Mouse (Mus musculus) MEL (cell line): ENCODE data around the gene Poc1a. TPM values are rescaled to one million over a fixed set of nuclear protein-coding genes. Genes with fewer than 3 reads are reported as not detected.

ENCODE experiments used
- DNase-seq: peaks from one replicate; pipeline ENCODE4 v3.0.0; 2011; ENCODE audit warnings: low read depth, low spot score
- H3K27ac ChIP-seq: 2 replicates; pipeline ENCODE4 v1.5.1; 2012; ENCODE audit warnings: low read depth, mild to moderate bottlenecking, control low read depth, low read length, moderate library complexity; ENCODE audit not compliant: control insufficient read depth
- H3K27me3 ChIP-seq, 2 experiments: fragments of 150-350 bp in 1 of 2; sonication (generic) in 1 of 2; 2 replicates each; pipeline ENCODE4 v1.6.1; 2012; ENCODE audit warnings: low read length in 2 of 2, mild to moderate bottlenecking in 2 of 2, improper control_type of control experiment in 1 of 2, moderate library complexity in 1 of 2; ENCODE audit not compliant: insufficient read depth in 2 of 2, control insufficient read depth in 1 of 2
- H3K36me3 ChIP-seq, 2 experiments: 2 replicates each; pipeline ENCODE4 v1.6.1; 2012 to 2014; ENCODE audit warnings: low read length in 2 of 2, improper control_type of control experiment in 1 of 2, inconsistent platforms in 1 of 2, mild to moderate bottlenecking in 1 of 2; ENCODE audit not compliant: insufficient read depth in 2 of 2, control insufficient read depth in 1 of 2
- H3K4me1 ChIP-seq, 2 experiments: fragments of 150-350 bp in 1 of 2; sonication (generic) in 1 of 2; 2 replicates each; pipeline ENCODE4 v1.6.1; 2012; ENCODE audit warnings: low read length in 2 of 2, improper control_type of control experiment in 1 of 2, mild to moderate bottlenecking in 1 of 2; ENCODE audit not compliant: insufficient read depth in 2 of 2, control insufficient read depth in 1 of 2
- H3K4me3 ChIP-seq, 2 experiments: fragments of 150-350 bp in 1 of 2; sonication (generic) in 1 of 2; 2 replicates each; pipeline ENCODE4 v1.5.1; 2012; ENCODE audit warnings: low read depth in 2 of 2, low read length in 2 of 2, mild to moderate bottlenecking in 2 of 2, moderate library complexity in 2 of 2, control low read depth in 1 of 2, improper control_type of control experiment in 1 of 2; ENCODE audit not compliant: control insufficient read depth in 1 of 2, insufficient read depth in 1 of 2
- H3K79me2 ChIP-seq: 2 replicates; pipeline ENCODE4 v1.6.1; 2012; ENCODE audit warnings: mild to moderate bottlenecking, low read length, moderate library complexity; ENCODE audit not compliant: control insufficient read depth, poor library complexity, insufficient read depth
- H3K9ac ChIP-seq: 2 replicates; pipeline ENCODE4 v1.6.1; 2012; ENCODE audit warnings: low read depth, mild to moderate bottlenecking, control low read depth, low read length, moderate library complexity; ENCODE audit not compliant: control insufficient read depth, poor library complexity, severe bottlenecking
- H3K9me3 ChIP-seq: fragments of 150-350 bp; sonication (generic); replicated peaks from 2 replicates; pipeline ENCODE4 v1.6.1; 2012; ENCODE audit warnings: mild to moderate bottlenecking, low read length, improper control_type of control experiment, moderate library complexity; ENCODE audit not compliant: insufficient read depth
- CHD1 ChIP-seq: IDR thresholded peaks from 2 replicates; pipeline ENCODE4 v1.6.1; 2012; ENCODE audit warnings: low read depth, mild to moderate bottlenecking, inconsistent platforms, low read length, improper control_type of control experiment
- ETS1 ChIP-seq: IDR thresholded peaks from 2 replicates; pipeline ENCODE4 v1.6.1; 2012; ENCODE audit warnings: low read depth, mild to moderate bottlenecking, inconsistent platforms, low read length, improper control_type of control experiment, moderate library complexity
- GATA1 ChIP-seq: IDR thresholded peaks from 2 replicates; pipeline ENCODE4 v1.6.1; 2011; ENCODE audit warnings: low read depth, low read length, improper control_type of control experiment
- HCFC1 ChIP-seq: IDR thresholded peaks from 2 replicates; pipeline ENCODE4 v1.6.1; 2012; ENCODE audit warnings: low read depth, mild to moderate bottlenecking, inconsistent platforms, low read length, improper control_type of control experiment, moderate library complexity
- JUND ChIP-seq: IDR thresholded peaks from 2 replicates; pipeline ENCODE4 v1.6.1; 2011; ENCODE audit warnings: low read depth, mild to moderate bottlenecking, improper control_type of control experiment, low read length
- MAFK ChIP-seq: IDR thresholded peaks from 2 replicates; pipeline ENCODE4 v1.6.1; 2011; ENCODE audit warnings: low read depth, mild to moderate bottlenecking, low read length, improper control_type of control experiment, borderline replicate concordance
- MAZ ChIP-seq: IDR thresholded peaks from 2 replicates; pipeline ENCODE4 v1.6.1; 2012; ENCODE audit warnings: low read depth, mild to moderate bottlenecking, inconsistent platforms, low read length, improper control_type of control experiment
- MEF2A ChIP-seq: IDR thresholded peaks from 2 replicates; pipeline ENCODE4 v1.6.1; 2014; ENCODE audit warnings: low read depth, mild to moderate bottlenecking, inconsistent platforms, low read length, improper control_type of control experiment; ENCODE audit not compliant: poor library complexity, insufficient replicate concordance, severe bottlenecking; ENCODE audit errors: extremely low read depth
- MXI1 ChIP-seq: IDR thresholded peaks from 2 replicates; pipeline ENCODE4 v1.6.1; 2011; ENCODE audit warnings: mild to moderate bottlenecking, low read depth, low read length, improper control_type of control experiment
- MYB ChIP-seq: IDR thresholded peaks from 2 replicates; pipeline ENCODE4 v1.6.1; 2011; ENCODE audit warnings: mild to moderate bottlenecking, low read depth, low read length, improper control_type of control experiment
- MYC ChIP-seq: IDR thresholded peaks from 2 replicates; pipeline ENCODE4 v1.6.1; 2011; ENCODE audit warnings: low read depth, mild to moderate bottlenecking, low read length, improper control_type of control experiment, moderate library complexity
- NELFE ChIP-seq: IDR thresholded peaks from 2 replicates; pipeline ENCODE4 v1.6.1; 2011; ENCODE audit warnings: low read depth, low read length, improper control_type of control experiment
- POLR2A ChIP-seq, 2 experiments: IDR thresholded peaks; 2 replicates each; pipeline ENCODE4 v1.6.1; 2011 to 2012; ENCODE audit warnings: low read length in 2 of 2, mild to moderate bottlenecking in 2 of 2, control low read depth in 1 of 2, improper control_type of control experiment in 1 of 2, low read depth in 1 of 2, moderate library complexity in 1 of 2; ENCODE audit not compliant: control insufficient read depth in 1 of 2, insufficient read depth in 1 of 2, poor library complexity in 1 of 2
- RCOR1 ChIP-seq: IDR thresholded peaks from 2 replicates; pipeline ENCODE4 v1.6.1; 2012; ENCODE audit warnings: low read depth, mild to moderate bottlenecking, inconsistent platforms, low read length, improper control_type of control experiment
- SIN3A ChIP-seq: IDR thresholded peaks from 2 replicates; pipeline ENCODE4 v1.6.1; 2012; ENCODE audit warnings: low read length, improper control_type of control experiment, inconsistent platforms
- SMC3 ChIP-seq: IDR thresholded peaks from 2 replicates; pipeline ENCODE4 v1.6.1; 2011; ENCODE audit warnings: low read depth, low read length, improper control_type of control experiment
- TCF12 ChIP-seq: IDR thresholded peaks from 2 replicates; pipeline ENCODE4 v1.6.1; 2014; ENCODE audit warnings: low read depth, mild to moderate bottlenecking, inconsistent platforms, low read length, improper control_type of control experiment, moderate library complexity
- UBTF ChIP-seq: IDR thresholded peaks from 2 replicates; pipeline ENCODE4 v1.6.1; 2012; ENCODE audit warnings: low read depth, mild to moderate bottlenecking, inconsistent platforms, low read length, improper control_type of control experiment, moderate library complexity, borderline replicate concordance; ENCODE audit not compliant: insufficient read depth
- USF1 ChIP-seq: IDR thresholded peaks from 2 replicates; pipeline ENCODE4 v1.6.1; 2014; ENCODE audit warnings: low read depth, mild to moderate bottlenecking, inconsistent platforms, low read length, improper control_type of control experiment, moderate library complexity
- USF2 ChIP-seq, 2 experiments: IDR thresholded peaks; 2 replicates each; pipeline ENCODE4 v1.6.1; 2011 to 2012; ENCODE audit warnings: improper control_type of control experiment in 2 of 2, low read length in 2 of 2, borderline replicate concordance in 1 of 2, inconsistent platforms in 1 of 2, low read depth in 1 of 2, mild to moderate bottlenecking in 1 of 2; ENCODE audit not compliant: insufficient read depth in 1 of 2
- ZC3H11A ChIP-seq: IDR thresholded peaks from 2 replicates; pipeline ENCODE4 v1.6.1; 2012; ENCODE audit warnings: low read depth, mild to moderate bottlenecking, inconsistent platforms, low read length, improper control_type of control experiment
- ZNF384 ChIP-seq: IDR thresholded peaks from 2 replicates; pipeline ENCODE4 v1.6.1; 2012; ENCODE audit warnings: low read depth, mild to moderate bottlenecking, inconsistent platforms, low read length, improper control_type of control experiment
- polyA plus RNA-seq, 2 experiments: library from polyadenylated mRNA; stranded (reverse) in 1 of 2; unstranded in 1 of 2; fragments of >175 nt in 1 of 2; fragments of >200 nt in 1 of 2; gene quantifications; 2 replicates each; pipeline versions ENCODE4 v1.2.1 to v1.2.4; 2012; ENCODE audit warnings: low replicate concordance in 2 of 2, low read depth in 1 of 2; ENCODE audit not compliant: insufficient read length in 2 of 2, insufficient read depth in 1 of 2, missing spikeins in 1 of 2
- total RNA-seq: library from RNA; depleted of rRNA; stranded (reverse); fragments of 300-350 nt; gene quantifications from 2 replicates; pipeline ENCODE4 v1.2.3, GENCODE M21; 2012

Poc1a gene
- total and polyA plus RNA-seq, 3 experiments: 33.8 to 41.3 TPM; not detected in 1

DNA sequence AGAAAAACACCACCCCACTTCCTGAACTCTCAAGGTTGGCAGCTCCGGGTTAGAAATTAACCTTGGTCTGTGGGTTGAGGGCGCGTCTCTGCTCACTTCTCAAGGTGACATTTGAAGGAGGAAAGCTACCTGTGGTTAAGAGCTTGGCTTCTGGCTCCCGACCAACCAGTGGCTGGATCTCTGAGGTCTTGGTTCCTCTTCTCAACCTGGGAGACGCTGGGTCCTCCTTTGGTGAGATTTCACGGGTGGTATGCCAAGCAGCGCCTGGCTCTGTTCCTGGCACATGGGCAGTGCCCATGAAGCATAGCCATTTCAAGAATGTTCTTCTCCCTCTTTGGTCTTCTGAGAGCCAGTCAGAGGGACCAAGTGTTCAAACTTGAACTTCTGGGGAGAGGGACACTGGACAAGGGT is 32.1 kb downstream of the Poc1a start:
- H3K9me3 ChIP-seq: no peaks in the 10 kb centered on the region
- H3K4me1 ChIP-seq: no peaks in the 10 kb centered on the region; a peak in 1 of 4 replicates
- TF ChIP-seq ETS1: no peak
- TF ChIP-seq ZC3H11A: no peak
- no peak for TF ChIP-seq MEF2A
- no peak for TF ChIP-seq MXI1
- TF ChIP-seq USF1: no peak
- no peak for TF ChIP-seq SMC3
- no peak overlapping the region for H3K27ac ChIP-seq
- no peak for DNase-seq
- no peak overlapping the region for H3K4me3 ChIP-seq
- H3K36me3 ChIP-seq: peaks cover 0 to 2% of the 10 kb centered on the region in 2 experiments; a peak in 2 of 4 replicates
- no peak overlapping the region for H3K9ac ChIP-seq
- no peaks in the 10 kb centered on the region for H3K79me2 ChIP-seq
- no peaks in the 10 kb centered on the region for H3K27me3 ChIP-seq

- no peak overlapping the region for H3K4me3 ChIP-seq
- H3K79me2 ChIP-seq: no peaks in the 10 kb centered on the region
- peaks cover 0 to 2% of the 10 kb centered on the region in 2 experiments; a peak in 1 of 4 replicates for H3K36me3 ChIP-seq
- peaks cover 0 to 3% of the 10 kb centered on the region in 2 experiments; a peak in 2 of 4 replicates for H3K4me1 ChIP-seq
- H3K9ac ChIP-seq: no peak overlapping the region
- no peak overlapping the region for H3K27ac ChIP-seq
- no peaks in the 10 kb centered on the region for H3K9me3 ChIP-seq
- no peaks in the 10 kb centered on the region for H3K27me3 ChIP-seq
- TF ChIP-seq MEF2A (no peak), USF1 (no peak), MAZ (no peak), MAFK (no peak), JUND (no peak), CHD1 (no peak)
- DNase-seq: no peak
Measured at GRCm38 (mm10) chr9:106314196-106314595, 33.3 kb downstream of the Poc1a start.

DNA sequence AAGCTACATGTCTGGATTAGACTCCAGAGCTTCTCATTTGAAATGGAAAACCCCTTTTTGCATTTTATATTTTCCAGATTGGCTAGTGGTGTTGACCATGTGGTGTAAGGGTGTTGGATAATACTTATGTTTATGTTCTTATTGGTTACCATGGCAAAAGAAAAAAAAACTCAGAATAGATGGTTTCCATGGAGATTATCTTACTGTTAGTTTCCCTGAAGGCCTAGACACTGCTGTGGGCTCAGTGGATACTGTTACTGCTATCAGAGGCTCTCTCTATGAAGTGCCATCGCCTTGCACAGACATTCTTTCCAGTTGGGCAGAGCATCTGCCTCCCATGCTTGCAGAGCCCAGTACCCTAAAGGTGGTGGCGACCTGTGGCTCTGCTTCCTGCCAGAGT is 37.2 kb downstream of the Poc1a start:
- no peak overlapping the region for H3K9ac ChIP-seq
- peaks cover 0 to 2% of the 10 kb centered on the region in 2 experiments; a peak in 1 of 4 replicates for H3K36me3 ChIP-seq
- no peaks in the 10 kb centered on the region for H3K27me3 ChIP-seq
- no peaks in the 10 kb centered on the region for H3K9me3 ChIP-seq
- DNase-seq: peak; percentile 55
- H3K79me2 ChIP-seq: no peaks in the 10 kb centered on the region
- H3K4me1 ChIP-seq: peaks cover 0 to 3% of the 10 kb centered on the region in 2 experiments; a peak in 2 of 4 replicates
- H3K27ac ChIP-seq: no peak overlapping the region
- H3K4me3 ChIP-seq: no peak overlapping the region
- no peak for TF ChIP-seq MAZ
- no peak for TF ChIP-seq TCF12
- peak; percentile 74 for TF ChIP-seq GATA1
- 0 out of 2 replicates have a peak, but pooled peaks have one; percentile 18 for TF ChIP-seq SIN3A
- peak; percentile 75 for TF ChIP-seq ZNF384
- no peak for TF ChIP-seq MAFK
- TF ChIP-seq MYB: no peak
- TF ChIP-seq POLR2A (IDR thresholded peaks at IDR 0.05; ENCODE audit: control insufficient read depth in 1 of 2, insufficient read depth in 1 of 2, low read depth in 1 of 2, low read length in 2 of 2, poor library complexity in 1 of 2): no peak
- no peak for TF ChIP-seq MYC
- TF ChIP-seq MXI1: peak; percentile 44; the same call in 1 of the 2 replicates
- no peak for TF ChIP-seq HCFC1
- TF ChIP-seq JUND: no peak
- no peak for TF ChIP-seq UBTF
- TF ChIP-seq USF2 (IDR thresholded peaks at IDR 0.05; ENCODE audit: borderline replicate concordance in 1 of 2, insufficient read depth in 1 of 2, low read depth in 1 of 2, low read length in 2 of 2): no peak
- no peak for TF ChIP-seq NELFE
- TF ChIP-seq RCOR1: no peak
